Mouse (Mus musculus) E14TG2a.4 (cell line): Measurements from ENCODE around the gene Myh9.

ENCODE experiments used
- H3K27me3 ChIP-seq: 2 replicates; pipeline ENCODE4 v1.6.1; 2014; ENCODE audit warnings: low read length, control low read depth; ENCODE audit not compliant: insufficient read depth
- H3K36me3 ChIP-seq: 2 replicates; pipeline ENCODE4 v1.6.1; 2014; ENCODE audit warnings: low read length, control low read depth; ENCODE audit not compliant: insufficient read depth
- H3K4me1 ChIP-seq: replicated peaks from 2 replicates; pipeline ENCODE4 v1.6.1; 2014; ENCODE audit warnings: low read depth, low read length, control low read depth
- H3K4me3 ChIP-seq: replicated peaks from 2 replicates; pipeline ENCODE4 v1.5.1; 2014; ENCODE audit warnings: mild to moderate bottlenecking, low read length
- H3K9me3 ChIP-seq: 2 replicates; pipeline ENCODE4 v1.6.1; 2014; ENCODE audit warnings: low read length, control low read depth
- CTCF ChIP-seq: conservative IDR thresholded peaks from 2 replicates; pipeline ENCODE4 v1.5.1; 2014; ENCODE audit warnings: low read length
- NANOG ChIP-seq: IDR thresholded peaks from 2 replicates; pipeline ENCODE4 v1.6.1; 2014; ENCODE audit warnings: borderline replicate concordance, low read length, mixed read lengths
- POU5F1 ChIP-seq: IDR thresholded peaks from 2 replicates; pipeline ENCODE4 v1.6.1; 2014; ENCODE audit warnings: low read length, borderline replicate concordance

The Myh9 gene

DNA sequence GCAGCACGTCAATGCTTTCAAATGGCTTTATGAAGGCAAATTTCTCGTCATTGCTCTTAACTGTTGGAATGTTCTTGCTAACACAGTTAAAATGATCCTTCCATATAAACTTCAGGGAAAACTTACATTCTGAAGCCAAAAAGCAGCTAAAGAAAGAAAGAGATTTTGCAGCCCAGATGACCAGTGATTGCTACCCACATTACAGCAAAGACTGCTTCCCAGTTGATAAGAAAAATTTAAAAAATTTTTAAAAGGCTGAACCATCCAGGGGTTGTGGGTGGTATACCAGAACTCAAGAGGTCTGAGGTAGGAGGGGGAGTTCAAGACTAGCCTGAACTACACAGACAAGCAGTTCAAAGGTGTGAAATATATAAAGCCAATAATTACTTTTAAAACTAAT lies 1.1 kb upstream of the Myh9 start:
- no peak for TF ChIP-seq NANOG
- no peak for TF ChIP-seq POU5F1
- no peak for TF ChIP-seq CTCF
- no peaks in the 10 kb centered on the region for H3K9me3 ChIP-seq
- peak overlapping the region; percentile 99 for H3K4me3 ChIP-seq
- H3K4me1 ChIP-seq, result peaks cover 74% of the 10 kb centered on the region
- peaks cover 6% of the 10 kb centered on the region for H3K36me3 ChIP-seq
- H3K27me3 ChIP-seq, result no peaks in the 10 kb centered on the region

- Histone ChIP-seq H3K36me3 (peaks cover 20% of the 10 kb centered on the region), H3K9me3 (no peaks in the 10 kb centered on the region), H3K4me3 (peak overlapping the region; percentile 99), H3K27me3 (no peaks in the 10 kb centered on the region), H3K4me1 (peaks cover 75% of the 10 kb centered on the region)
- no peak for TF ChIP-seq NANOG
- TF ChIP-seq CTCF, result no peak
- TF ChIP-seq POU5F1, result no peak
Measured at GRCm38 (mm10) chr15:77841361-77842046, 471 bp downstream of the Myh9 start.

DNA sequence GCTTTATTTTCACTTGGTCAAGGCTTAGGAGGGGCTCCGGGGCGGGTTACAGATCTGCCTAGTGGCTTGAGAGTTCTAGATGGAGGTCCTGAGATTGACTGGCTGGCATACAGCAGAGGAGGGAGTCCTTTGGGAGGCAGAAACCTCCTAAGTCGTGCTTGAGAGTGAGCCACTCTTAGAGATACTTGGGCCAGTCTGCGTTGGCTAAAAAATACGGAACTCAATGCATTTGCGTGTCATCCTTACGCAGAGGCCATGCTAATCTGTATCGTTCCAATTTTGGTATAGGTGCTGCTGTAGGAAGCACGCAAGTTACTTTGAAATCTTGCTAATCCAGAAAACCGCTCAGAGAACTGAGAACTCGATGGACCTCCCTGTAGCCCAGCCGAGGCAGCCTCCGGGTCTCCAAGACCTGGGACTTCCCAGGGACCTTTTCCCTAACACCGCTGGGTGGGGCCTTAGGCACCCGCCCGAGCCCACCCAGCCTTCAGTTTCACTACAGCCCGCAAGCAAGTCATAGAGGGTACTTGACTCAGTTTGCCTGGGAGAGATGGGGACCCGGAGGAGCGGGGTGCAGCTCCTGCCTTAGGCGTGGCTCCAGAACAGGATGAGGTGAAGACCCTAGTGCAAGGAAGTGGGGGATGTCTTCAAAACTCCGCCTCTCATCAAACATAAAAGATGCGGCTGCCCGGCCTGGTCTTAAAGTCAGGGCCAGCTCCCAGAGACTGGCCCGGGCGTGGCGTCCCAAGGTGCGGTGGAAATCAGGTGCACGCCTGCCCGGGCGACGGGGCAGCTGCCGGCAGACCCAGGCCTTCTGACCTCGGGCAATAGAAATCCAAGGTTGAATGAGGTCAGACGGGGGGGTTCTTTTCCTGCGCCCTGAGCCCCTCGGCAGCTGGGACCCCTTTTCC lies 1.3 kb downstream of the Myh9 start:
- Histone ChIP-seq H3K27me3 (no peaks in the 10 kb centered on the region), H3K4me3 (peak overlapping the region; percentile 99), H3K4me1 (peaks cover 76% of the 10 kb centered on the region), H3K9me3 (no peaks in the 10 kb centered on the region), H3K36me3 (peaks cover 28% of the 10 kb centered on the region)
- TF ChIP-seq POU5F1 (no peak), CTCF (no peak), NANOG (no peak)

GRCm38 (mm10) chr15:77839529-77840286 lies 2.3 kb downstream of the Myh9 start:
- no peak for TF ChIP-seq POU5F1
- TF ChIP-seq NANOG, result no peak
- TF ChIP-seq CTCF, result no peak
- Histone ChIP-seq H3K27me3 (no peaks in the 10 kb centered on the region), H3K36me3 (peaks cover 36% of the 10 kb centered on the region), H3K4me3 (peak overlapping the region; percentile 99), H3K4me1 (peaks cover 79% of the 10 kb centered on the region), H3K9me3 (no peaks in the 10 kb centered on the region)

DNA sequence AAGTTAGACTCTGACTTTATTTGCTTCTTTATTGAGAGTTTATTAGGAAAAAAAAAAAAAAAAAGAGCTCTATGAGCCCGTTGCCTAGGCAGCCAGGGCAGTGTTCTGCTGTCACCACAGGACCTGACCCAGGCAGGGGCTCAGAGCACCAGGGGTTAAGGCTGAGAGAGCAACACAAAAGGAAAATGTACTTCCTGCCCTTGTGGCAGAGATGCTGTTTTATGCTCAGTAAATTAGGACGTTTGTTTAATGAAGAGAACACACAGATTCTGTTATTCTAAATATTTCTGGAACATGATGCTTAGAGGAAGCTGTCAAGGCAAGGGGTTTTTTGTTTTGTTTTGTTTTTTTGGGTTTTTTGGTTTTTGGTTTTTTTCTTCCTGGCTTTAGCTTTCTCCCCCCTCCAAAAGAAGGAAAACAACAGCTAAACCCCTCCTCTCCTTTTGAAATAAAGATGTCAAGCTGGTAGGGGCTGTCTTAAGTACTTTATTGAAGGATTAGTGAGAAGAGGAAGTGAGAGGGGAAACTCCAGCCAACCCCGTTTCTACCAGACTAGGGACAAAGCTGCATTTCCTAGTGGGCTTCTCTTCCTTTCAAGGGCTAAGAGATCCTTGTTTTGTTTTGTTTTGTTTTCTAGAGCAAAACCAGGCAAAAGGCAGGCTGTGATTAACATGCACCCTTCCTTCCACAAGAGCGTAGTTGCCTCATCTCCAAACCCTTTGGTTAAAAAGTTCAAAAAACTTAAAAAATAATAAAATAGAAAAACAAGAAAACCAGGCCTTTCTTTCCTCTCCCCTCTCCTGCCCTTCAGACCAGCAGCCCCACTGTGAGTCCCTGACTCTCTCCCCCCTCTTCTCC lies 3.2 kb downstream of the Myh9 start:
- peak overlapping the region; percentile 51 for H3K4me3 ChIP-seq
- peaks cover 46% of the 10 kb centered on the region for H3K36me3 ChIP-seq
- H3K4me1 ChIP-seq, result peaks cover 82% of the 10 kb centered on the region
- H3K27me3 ChIP-seq, result no peaks in the 10 kb centered on the region
- TF ChIP-seq NANOG, result no peak
- TF ChIP-seq POU5F1, result no peak
- TF ChIP-seq CTCF, result no peak
- no peaks in the 10 kb centered on the region for H3K9me3 ChIP-seq

GRCm38 (mm10) chr15:77837444-77838117 lies 4.4 kb downstream of the Myh9 start:
- Histone ChIP-seq H3K9me3 (no peaks in the 10 kb centered on the region), H3K27me3 (no peaks in the 10 kb centered on the region), H3K36me3 (peaks cover 56% of the 10 kb centered on the region), H3K4me1 (peaks cover 82% of the 10 kb centered on the region), H3K4me3 (peak overlapping the region; percentile 10; the same call in 1 of the 2 replicates)
- TF ChIP-seq POU5F1, result no peak
- TF ChIP-seq CTCF, result no peak
- TF ChIP-seq NANOG, result no peak

DNA sequence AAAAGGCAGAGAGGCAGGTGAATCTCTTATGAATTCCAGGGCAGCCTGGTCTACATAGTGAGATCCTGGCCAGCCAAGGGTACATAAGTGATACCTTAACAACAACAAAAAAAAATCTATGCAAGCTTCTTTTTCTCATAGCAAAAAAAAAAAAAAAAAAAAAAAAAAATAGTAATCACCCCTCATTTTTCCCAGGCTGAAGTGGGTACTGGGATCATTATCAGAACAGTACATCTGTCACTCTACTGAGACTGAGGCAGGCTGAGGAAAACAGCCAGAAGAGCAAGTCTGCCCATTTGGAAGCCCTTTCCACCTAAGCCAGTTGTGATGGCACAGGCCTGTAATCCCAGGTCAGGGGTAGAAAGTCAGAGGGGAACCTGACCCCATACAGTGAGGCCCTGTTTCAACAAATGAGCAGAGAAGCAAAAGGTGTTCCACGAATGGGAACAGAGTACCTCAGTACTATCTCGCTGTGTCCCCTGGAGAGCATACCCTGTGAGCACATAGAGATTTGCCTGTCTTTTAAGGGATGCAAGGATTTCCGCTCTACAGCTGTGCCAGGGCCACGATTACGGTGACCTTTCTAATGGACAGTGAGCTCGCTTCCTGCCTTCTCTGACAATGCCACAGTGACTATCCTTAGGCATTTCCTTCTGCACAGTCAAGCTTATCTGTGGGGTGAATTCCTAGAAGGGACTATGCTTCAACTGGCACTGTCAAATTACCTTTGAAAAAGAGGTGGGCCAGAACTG lies 5.1 kb downstream of the Myh9 start:
- Histone ChIP-seq H3K27me3 (no peaks in the 10 kb centered on the region), H3K4me3 (peak overlapping the region; percentile 21; the same call in 1 of the 2 replicates), H3K4me1 (peaks cover 90% of the 10 kb centered on the region), H3K36me3 (peaks cover 63% of the 10 kb centered on the region), H3K9me3 (no peaks in the 10 kb centered on the region)
- TF ChIP-seq CTCF (no peak), NANOG (no peak), POU5F1 (no peak)
